Mouse (Mus musculus): ENCODE results near the gene Napa. TPM values are rescaled to one million over a fixed set of nuclear protein-coding genes. Genes with fewer than 3 reads are reported as not detected.

The Napa gene
- polyA plus RNA-seq, 1 experiment from 2014 or later: 178 TPM

GRCm38 (mm10) chr7:16052684-16053083, 45.6 kb upstream of the Napa start:
- peak; percentile 81 for ATAC-seq (replicated peaks; ENCODE audit: low FRiP score, low read depth)
- Histone ChIP-seq H3K9ac (ENCODE audit: low read depth, low read length) (peak overlapping the region; percentile 80), H3K4me1 (replicated peaks; ENCODE audit: insufficient read depth, low read length) (peaks cover 18% of the 10 kb centered on the region; the same call in 1 of the 2 replicates), H3K27me3 (ENCODE audit: insufficient read depth, low read length) (no peaks in the 10 kb centered on the region), H3K27ac (peak overlapping the region; percentile 96), H3K9me3 (replicated peaks; ENCODE audit: low read length) (no peaks in the 10 kb centered on the region), H3K4me2 (ENCODE audit: low read length) (peak overlapping the region; percentile 75), H3K4me3 (replicated peaks; ENCODE audit: low read depth, low read length) (peak overlapping the region; percentile 52), H3K36me3 (ENCODE audit: insufficient read depth, low read length) (no peaks in the 10 kb centered on the region)
- TF ChIP-seq CTCF (IDR thresholded peaks at IDR 0.05; ENCODE audit: low read depth): no peak
- peak; percentile 100 for DNase-seq (ENCODE audit: low spot score)
- WGBS: 1% methylated on average over 24 of the region's 24 CpGs

- Histone ChIP-seq H3K36me3 (ENCODE audit: insufficient read depth, low read length) (no peaks in the 10 kb centered on the region), H3K27ac (peak overlapping the region; percentile 96; the same call in 1 of the 2 replicates), H3K4me1 (replicated peaks; ENCODE audit: insufficient read depth, low read length) (peaks cover 18% of the 10 kb centered on the region; the same call in 1 of the 2 replicates), H3K4me3 (replicated peaks; ENCODE audit: low read depth, low read length) (peak overlapping the region; percentile 52; the same call in 1 of the 2 replicates), H3K27me3 (ENCODE audit: insufficient read depth, low read length) (no peaks in the 10 kb centered on the region), H3K9me3 (replicated peaks; ENCODE audit: low read length) (no peaks in the 10 kb centered on the region), H3K4me2 (ENCODE audit: low read length) (peak overlapping the region; percentile 75), H3K9ac (ENCODE audit: low read depth, low read length) (no peak overlapping the region)
- no peak for ATAC-seq (replicated peaks; ENCODE audit: low FRiP score, low read depth)
- peak; percentile 76 for DNase-seq (ENCODE audit: low spot score)
- WGBS: 8% methylated on average over 6 of the region's 6 CpGs
- no peak for TF ChIP-seq CTCF (IDR thresholded peaks at IDR 0.05; ENCODE audit: low read depth)
Observed at GRCm38 (mm10) chr7:16053105-16053504, 45.2 kb upstream of the Napa start.

- 63% methylated on average over 4 of the region's 4 CpGs for WGBS
- no peak overlapping the region for H3K9ac ChIP-seq (ENCODE audit: low read depth, low read length)
- peaks cover 7% of the 10 kb centered on the region; the same call in 1 of the 2 replicates for H3K4me1 ChIP-seq (replicated peaks; ENCODE audit: insufficient read depth, low read length)
- no peak overlapping the region for H3K27ac ChIP-seq
- DNase-seq (ENCODE audit: low spot score) (no peak), ATAC-seq (replicated peaks; ENCODE audit: low FRiP score, low read depth) (no peak)
- H3K4me3 ChIP-seq (replicated peaks; ENCODE audit: low read depth, low read length): no peak overlapping the region
- no peaks in the 10 kb centered on the region for H3K27me3 ChIP-seq (ENCODE audit: insufficient read depth, low read length)
- no peaks in the 10 kb centered on the region for H3K36me3 ChIP-seq (ENCODE audit: insufficient read depth, low read length)
- no peaks in the 10 kb centered on the region for H3K9me3 ChIP-seq (replicated peaks; ENCODE audit: low read length)
- no peak for TF ChIP-seq CTCF (IDR thresholded peaks at IDR 0.05; ENCODE audit: low read depth)
- H3K4me2 ChIP-seq (ENCODE audit: low read length): no peak overlapping the region
Observed at GRCm38 (mm10) chr7:16054966-16055365, 43.3 kb upstream of the Napa start.

GRCm38 (mm10) chr7:16055665-16056064, 42.6 kb upstream of the Napa start:
- H3K4me2 ChIP-seq (ENCODE audit: low read length): no peak overlapping the region
- no peaks in the 10 kb centered on the region for H3K9me3 ChIP-seq (replicated peaks; ENCODE audit: low read length)
- H3K4me1 ChIP-seq (replicated peaks; ENCODE audit: insufficient read depth, low read length): peaks cover 3% of the 10 kb centered on the region; the same call in 1 of the 2 replicates
- no peak overlapping the region for H3K27ac ChIP-seq
- no peaks in the 10 kb centered on the region for H3K27me3 ChIP-seq (ENCODE audit: insufficient read depth, low read length)
- no peak for DNase-seq (ENCODE audit: low spot score)
- no peaks in the 10 kb centered on the region for H3K36me3 ChIP-seq (ENCODE audit: insufficient read depth, low read length)
- no peak for TF ChIP-seq CTCF (IDR thresholded peaks at IDR 0.05; ENCODE audit: low read depth)
- no peak for ATAC-seq (replicated peaks; ENCODE audit: low FRiP score, low read depth)
- WGBS: 73% methylated on average over 6 of the region's 6 CpGs
- H3K4me3 ChIP-seq (replicated peaks; ENCODE audit: low read depth, low read length): no peak overlapping the region
- no peak overlapping the region for H3K9ac ChIP-seq (ENCODE audit: low read depth, low read length)

- Histone ChIP-seq H3K36me3 (ENCODE audit: insufficient read depth, low read length) (no peaks in the 10 kb centered on the region), H3K4me1 (replicated peaks; ENCODE audit: insufficient read depth, low read length) (peaks cover 2% of the 10 kb centered on the region; the same call in 1 of the 2 replicates), H3K4me3 (replicated peaks; ENCODE audit: low read depth, low read length) (no peak overlapping the region), H3K27me3 (ENCODE audit: insufficient read depth, low read length) (no peaks in the 10 kb centered on the region), H3K9me3 (replicated peaks; ENCODE audit: low read length) (no peaks in the 10 kb centered on the region), H3K27ac (no peak overlapping the region), H3K4me2 (ENCODE audit: low read length) (no peak overlapping the region), H3K9ac (ENCODE audit: low read depth, low read length) (no peak overlapping the region)
- DNase-seq (ENCODE audit: low spot score) (no peak), ATAC-seq (replicated peaks; ENCODE audit: low FRiP score, low read depth) (no peak)
- 26% methylated on average over 5 of the region's 5 CpGs for WGBS
- TF ChIP-seq CTCF (IDR thresholded peaks at IDR 0.05; ENCODE audit: low read depth): peak; percentile 53; the same call in 1 of the 2 replicates
Observed at GRCm38 (mm10) chr7:16056459-16057135, 41.7 kb upstream of the Napa start.

- Histone ChIP-seq H3K4me2 (ENCODE audit: low read length) (no peak overlapping the region), H3K36me3 (ENCODE audit: insufficient read depth, low read length) (no peaks in the 10 kb centered on the region), H3K4me3 (replicated peaks; ENCODE audit: low read depth, low read length) (no peak overlapping the region), H3K4me1 (replicated peaks; ENCODE audit: insufficient read depth, low read length) (no peaks in the 10 kb centered on the region; the same call in 1 of the 2 replicates), H3K9me3 (replicated peaks; ENCODE audit: low read length) (no peaks in the 10 kb centered on the region), H3K9ac (ENCODE audit: low read depth, low read length) (no peak overlapping the region), H3K27me3 (ENCODE audit: insufficient read depth, low read length) (no peaks in the 10 kb centered on the region), H3K27ac (no peak overlapping the region)
- DNase-seq (ENCODE audit: low spot score) (no peak), ATAC-seq (replicated peaks; ENCODE audit: low FRiP score, low read depth) (no peak; the same call in 1 of the 2 replicates)
- no peak for TF ChIP-seq CTCF (IDR thresholded peaks at IDR 0.05; ENCODE audit: low read depth)
- WGBS: 27% methylated on average over 2 of the region's 2 CpGs
Observed at GRCm38 (mm10) chr7:16057136-16057534, 41.1 kb upstream of the Napa start.

Data from kidney, postnatal 0 days (tissue).